Mouse (Mus musculus) hindbrain, embryonic 12.5 days (tissue): ENCODE measurements around the gene Nelfb. TPM values are rescaled to one million over a fixed set of nuclear protein-coding genes. Genes with fewer than 3 reads are reported as not detected.

ENCODE experiments used
- ATAC-seq: fragments of 200-750 bp; cut with Nextera tagmentation; 2 replicates; pipeline ENCODE4 v1.8.0; 2017; ENCODE audit warnings: moderate TSS enrichment; ENCODE audit not compliant: low FRiP score
- H3K27ac ChIP-seq: fragments of 300-500 bp; sonication (generic); 2 replicates; pipeline ENCODE4 v1.5.1; 2016; ENCODE audit warnings: mild to moderate bottlenecking
- H3K27me3 ChIP-seq: fragments of 300-500 bp; sonication (generic); 2 replicates; pipeline ENCODE4 v1.6.1; 2016; ENCODE audit warnings: mild to moderate bottlenecking
- H3K36me3 ChIP-seq: fragments of 300-500 bp; sonication (generic); 2 replicates; pipeline ENCODE4 v1.6.1; 2016; ENCODE audit warnings: mild to moderate bottlenecking
- H3K4me1 ChIP-seq: fragments of 300-500 bp; sonication (generic); 2 replicates; pipeline ENCODE4 v1.6.1; 2016
- H3K4me2 ChIP-seq: fragments of 300-500 bp; sonication (generic); replicated peaks from 2 replicates; pipeline ENCODE4 v1.6.1; 2016; ENCODE audit warnings: mild to moderate bottlenecking
- H3K4me3 ChIP-seq: fragments of 300-500 bp; sonication (generic); 2 replicates; pipeline ENCODE4 v1.5.1; 2016; ENCODE audit warnings: mild to moderate bottlenecking
- H3K9ac ChIP-seq: fragments of 300-500 bp; sonication (generic); 2 replicates; pipeline ENCODE4 v1.6.1; 2016; ENCODE audit warnings: mild to moderate bottlenecking, moderate library complexity
- H3K9me3 ChIP-seq: fragments of 300-500 bp; sonication (generic); replicated peaks from 2 replicates; pipeline ENCODE4 v1.6.1; 2016; ENCODE audit warnings: mild to moderate bottlenecking
- WGBS: fragments of 180-500 bp; shearing (Covaris S2); methylation state at CpG from one replicate; pipeline ENCODE4 v1.1.7; 2016; 5-methylcytosine and 5-hydroxymethylcytosine counted together
- polyA plus RNA-seq: library from polyadenylated mRNA; unstranded; fragments of >200 nt; fragmentation: Nextera tagmentation; extraction: Ambion mirVana; gene quantifications from 2 replicates; pipeline ENCODE4 v1.2.1, GENCODE M21; 2016

The Nelfb gene
- polyA plus RNA-seq, 1 experiment from 2014 or later = 117 TPM

- Histone ChIP-seq H3K4me1 (peaks cover 75% of the 10 kb centered on the region), H3K27ac (peak overlapping the region; percentile 91), H3K4me3 (peak overlapping the region; percentile 74), H3K9me3 (no peaks in the 10 kb centered on the region), H3K36me3 (no peaks in the 10 kb centered on the region), H3K27me3 (peaks cover 7% of the 10 kb centered on the region; the same call in 1 of the 2 replicates), H3K4me2 (peak overlapping the region; percentile 73), H3K9ac (peak overlapping the region; percentile 79)
- WGBS = 32% methylated on average over 15 of the region's 15 CpGs
- no peak for ATAC-seq
Measured at GRCm38 (mm10) chr2:25179566-25180217, 31.6 kb downstream of the Nelfb start.

GRCm38 (mm10) chr2:25178285-25178972 is 32.9 kb downstream of the Nelfb start:
- no peak overlapping the region for H3K4me3 ChIP-seq
- WGBS = 24% methylated on average over 10 of the region's 10 CpGs
- H3K36me3 ChIP-seq = no peaks in the 10 kb centered on the region
- ATAC-seq = no peak
- H3K27me3 ChIP-seq = peaks cover 7% of the 10 kb centered on the region; the same call in 1 of the 2 replicates
- H3K27ac ChIP-seq = peak overlapping the region; percentile 85
- H3K4me2 ChIP-seq = peak overlapping the region; percentile 43
- H3K9me3 ChIP-seq = no peaks in the 10 kb centered on the region
- peak overlapping the region; percentile 49 for H3K9ac ChIP-seq
- H3K4me1 ChIP-seq = peaks cover 64% of the 10 kb centered on the region

- Histone ChIP-seq H3K4me1 (peaks cover 60% of the 10 kb centered on the region), H3K4me3 (peak overlapping the region; percentile 2), H3K27ac (peak overlapping the region; percentile 85), H3K36me3 (no peaks in the 10 kb centered on the region), H3K9ac (peak overlapping the region; percentile 49; the same call in 1 of the 2 replicates), H3K9me3 (no peaks in the 10 kb centered on the region), H3K4me2 (peak overlapping the region; percentile 43), H3K27me3 (peaks cover 7% of the 10 kb centered on the region; the same call in 1 of the 2 replicates)
- peak; percentile 26 for ATAC-seq
- WGBS = under 1% methylated on average over 6 of the region's 6 CpGs
Measured at GRCm38 (mm10) chr2:25177685-25178084, 33.6 kb downstream of the Nelfb start.

- Histone ChIP-seq H3K9ac (peak overlapping the region; percentile 49), H3K27ac (peak overlapping the region; percentile 85), H3K4me2 (peak overlapping the region; percentile 43), H3K4me3 (peak overlapping the region; percentile 2), H3K27me3 (peaks cover 7% of the 10 kb centered on the region; the same call in 1 of the 2 replicates), H3K9me3 (no peaks in the 10 kb centered on the region), H3K36me3 (no peaks in the 10 kb centered on the region), H3K4me1 (peaks cover 62% of the 10 kb centered on the region)
- WGBS = 28% methylated on average over 4 of the region's 4 CpGs
- ATAC-seq = no peak
Measured at GRCm38 (mm10) chr2:25177076-25177475, 34.2 kb downstream of the Nelfb start.

- peak overlapping the region; percentile 2; the same call in 1 of the 2 replicates for H3K4me3 ChIP-seq
- H3K27ac ChIP-seq = 0 out of 2 replicates have a peak overlapping the region, but pooled peaks have one; percentile 12
- H3K4me2 ChIP-seq = peak overlapping the region; percentile 43
- 0 out of 2 replicates have a peak overlapping the region, but pooled peaks have one; percentile 49 for H3K9ac ChIP-seq
- H3K36me3 ChIP-seq = no peaks in the 10 kb centered on the region
- 59% methylated on average over 6 of the region's 6 CpGs for WGBS
- ATAC-seq = no peak
- peaks cover 61% of the 10 kb centered on the region for H3K4me1 ChIP-seq
- H3K27me3 ChIP-seq = peaks cover 7% of the 10 kb centered on the region; the same call in 1 of the 2 replicates
- no peaks in the 10 kb centered on the region for H3K9me3 ChIP-seq
Measured at GRCm38 (mm10) chr2:25176573-25176972, 34.7 kb downstream of the Nelfb start.

GRCm38 (mm10) chr2:25175690-25176078 is 35.6 kb downstream of the Nelfb start:
- 86% methylated on average over 4 of the region's 4 CpGs for WGBS
- Histone ChIP-seq H3K36me3 (no peaks in the 10 kb centered on the region), H3K27me3 (peaks cover 7% of the 10 kb centered on the region; the same call in 1 of the 2 replicates), H3K9me3 (no peaks in the 10 kb centered on the region), H3K4me3 (no peak overlapping the region), H3K4me2 (no peak overlapping the region), H3K27ac (no peak overlapping the region), H3K4me1 (peaks cover 64% of the 10 kb centered on the region), H3K9ac (no peak overlapping the region)
- no peak for ATAC-seq

- WGBS = 51% methylated on average over 7 of the region's 7 CpGs
- ATAC-seq = no peak
- peaks cover 66% of the 10 kb centered on the region for H3K4me1 ChIP-seq
- no peaks in the 10 kb centered on the region for H3K9me3 ChIP-seq
- H3K9ac ChIP-seq = no peak overlapping the region
- H3K4me3 ChIP-seq = no peak overlapping the region
- no peaks in the 10 kb centered on the region for H3K36me3 ChIP-seq
- no peak overlapping the region for H3K4me2 ChIP-seq
- no peak overlapping the region for H3K27ac ChIP-seq
- H3K27me3 ChIP-seq = peaks cover 7% of the 10 kb centered on the region; the same call in 1 of the 2 replicates
Measured at GRCm38 (mm10) chr2:25174866-25175689, 36.2 kb downstream of the Nelfb start.

GRCm38 (mm10) chr2:25173821-25174220 is 37.5 kb downstream of the Nelfb start:
- ATAC-seq = no peak
- WGBS = 95% methylated on average over 4 of the region's 4 CpGs
- peaks cover 68% of the 10 kb centered on the region for H3K4me1 ChIP-seq

GRCm38 (mm10) chr2:25172629-25173028 is 38.7 kb downstream of the Nelfb start:
- 65% methylated on average over 8 of the region's 8 CpGs for WGBS
- H3K4me1 ChIP-seq = peaks cover 66% of the 10 kb centered on the region

More at GRCm38 (mm10) chr2:25173821-25174220, 37.5 kb downstream of the Nelfb start:
- H3K36me3 ChIP-seq = no peaks in the 10 kb centered on the region
- no peak overlapping the region for H3K9ac ChIP-seq
- H3K4me2 ChIP-seq = no peak overlapping the region
- H3K27me3 ChIP-seq = peaks cover 7% of the 10 kb centered on the region; the same call in 1 of the 2 replicates
- H3K27ac ChIP-seq = no peak overlapping the region
- H3K9me3 ChIP-seq = no peaks in the 10 kb centered on the region
- no peak overlapping the region for H3K4me3 ChIP-seq

GRCm38 (mm10) chr2:25171769-25172153 is 39.5 kb downstream of the Nelfb start:
- H3K27me3 ChIP-seq = 0 out of 2 replicates have a peak, but pooled peaks cover 3% of the 10 kb centered on the region
- H3K4me2 ChIP-seq = no peak overlapping the region
- no peak overlapping the region for H3K4me3 ChIP-seq
- peaks cover 64% of the 10 kb centered on the region for H3K4me1 ChIP-seq
- no peak overlapping the region for H3K27ac ChIP-seq
- H3K9ac ChIP-seq = no peak overlapping the region
- no peak for ATAC-seq
- 45% methylated on average over 1 of the region's 1 CpGs for WGBS
- H3K36me3 ChIP-seq = no peaks in the 10 kb centered on the region
- no peaks in the 10 kb centered on the region for H3K9me3 ChIP-seq

More at GRCm38 (mm10) chr2:25172629-25173028, 38.7 kb downstream of the Nelfb start:
- Histone ChIP-seq H3K4me2 (no peak overlapping the region), H3K4me3 (no peak overlapping the region), H3K9ac (no peak overlapping the region), H3K36me3 (no peaks in the 10 kb centered on the region), H3K27ac (no peak overlapping the region), H3K27me3 (peaks cover 3% of the 10 kb centered on the region; the same call in 1 of the 2 replicates), H3K9me3 (no peaks in the 10 kb centered on the region)
- no peak for ATAC-seq

GRCm38 (mm10) chr2:25171101-25171768 is 40.1 kb downstream of the Nelfb start:
- Histone ChIP-seq H3K9me3 (no peaks in the 10 kb centered on the region), H3K4me1 (peaks cover 59% of the 10 kb centered on the region), H3K4me3 (no peak overlapping the region), H3K9ac (no peak overlapping the region), H3K27ac (no peak overlapping the region), H3K4me2 (no peak overlapping the region), H3K27me3 (0 out of 2 replicates have a peak, but pooled peaks cover 3% of the 10 kb centered on the region), H3K36me3 (no peaks in the 10 kb centered on the region)
- ATAC-seq = no peak
- 77% methylated on average over 6 of the region's 6 CpGs for WGBS
